Mouse (Mus musculus) testis, postnatal 10 days (tissue): ENCODE data around the gene Phf19.

Source experiments
- DNase-seq: peaks from one replicate; pipeline ENCODE4 v3.0.0; 2021; ENCODE audit warnings: low spot score

The Phf19 gene

DNA sequence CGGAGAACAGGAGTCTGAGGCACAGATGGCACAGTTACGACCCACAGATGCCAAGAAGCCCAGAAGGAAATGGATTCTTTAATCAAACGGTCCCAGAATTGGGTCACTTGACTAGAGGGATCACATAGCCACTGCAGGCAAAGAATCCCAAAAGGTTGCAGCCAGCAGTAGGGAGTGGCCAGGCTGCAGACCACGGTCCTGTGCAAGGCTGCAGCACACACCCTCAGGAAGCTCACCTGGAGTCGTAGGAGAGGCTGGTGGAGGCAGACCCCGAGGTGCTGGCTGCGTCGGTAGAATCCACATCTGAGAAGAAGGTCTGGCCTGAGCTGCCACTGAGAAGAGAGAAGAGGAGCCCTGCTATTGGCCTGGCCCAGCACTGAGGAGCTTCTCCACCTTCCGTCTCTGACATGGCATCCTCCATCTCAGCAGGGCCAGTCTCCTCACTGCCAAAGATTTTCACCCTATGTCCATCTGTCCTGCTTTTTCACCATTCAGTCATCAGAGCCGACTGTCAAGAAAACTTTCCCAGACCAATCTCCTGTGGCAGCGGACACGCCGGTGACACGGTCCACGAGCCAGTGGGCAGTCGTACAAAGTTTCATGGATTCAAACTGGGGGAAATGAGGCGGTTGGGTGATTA lies 16.9 kb downstream of the Phf19 start:
- DNase-seq: no peak

DNA sequence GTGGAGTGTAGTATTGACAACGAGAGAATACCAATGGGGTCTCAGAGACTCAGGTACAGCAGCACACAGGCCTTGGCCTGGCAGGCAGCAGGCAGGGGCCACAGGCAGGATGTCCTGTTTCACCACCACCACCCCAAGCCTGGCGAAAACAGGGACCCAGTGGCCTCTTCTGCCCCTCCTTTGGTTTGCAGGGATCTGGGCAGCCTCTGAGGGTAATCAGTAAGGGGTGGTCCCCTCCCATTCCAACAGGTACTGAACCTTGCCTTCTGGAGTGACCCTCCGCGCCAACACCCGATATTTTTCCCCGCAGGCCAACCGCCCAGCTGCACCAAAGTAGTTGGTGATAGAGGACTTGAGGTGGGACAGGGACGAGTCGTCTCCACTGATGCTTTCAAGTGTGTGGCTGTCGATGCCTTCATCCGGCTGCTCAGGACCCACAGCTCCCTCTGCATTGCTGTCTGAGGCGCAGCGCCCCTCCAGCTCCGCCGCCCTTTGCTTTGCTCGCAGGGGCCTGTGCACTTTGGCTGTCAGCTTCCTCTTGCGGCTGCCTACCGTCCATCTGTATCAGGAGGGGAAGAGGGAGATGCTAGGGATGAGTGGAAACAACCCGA lies 18.2 kb downstream of the Phf19 start:
- DNase-seq: no peak

DNA sequence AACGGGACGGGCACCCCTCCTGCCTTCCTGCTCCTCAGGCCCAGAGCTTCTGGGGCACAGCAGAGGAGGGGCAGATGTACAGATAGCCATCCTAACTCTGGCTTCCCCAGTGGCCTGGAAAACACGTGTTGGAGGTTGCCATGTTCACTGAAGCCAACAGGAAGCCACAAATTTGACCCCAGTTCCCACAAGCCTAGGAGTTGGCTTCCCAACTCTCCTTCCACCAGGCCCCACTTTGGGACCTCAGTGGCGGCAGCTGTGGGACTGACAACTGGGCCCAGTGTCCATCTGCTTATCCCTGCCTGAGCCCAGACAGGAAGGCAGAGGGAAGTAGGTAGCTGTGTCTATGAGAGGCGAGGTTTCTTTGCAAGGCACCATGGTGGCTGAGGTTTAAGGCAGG lies 19.9 kb downstream of the Phf19 start:
- DNase-seq: no peak

DNA sequence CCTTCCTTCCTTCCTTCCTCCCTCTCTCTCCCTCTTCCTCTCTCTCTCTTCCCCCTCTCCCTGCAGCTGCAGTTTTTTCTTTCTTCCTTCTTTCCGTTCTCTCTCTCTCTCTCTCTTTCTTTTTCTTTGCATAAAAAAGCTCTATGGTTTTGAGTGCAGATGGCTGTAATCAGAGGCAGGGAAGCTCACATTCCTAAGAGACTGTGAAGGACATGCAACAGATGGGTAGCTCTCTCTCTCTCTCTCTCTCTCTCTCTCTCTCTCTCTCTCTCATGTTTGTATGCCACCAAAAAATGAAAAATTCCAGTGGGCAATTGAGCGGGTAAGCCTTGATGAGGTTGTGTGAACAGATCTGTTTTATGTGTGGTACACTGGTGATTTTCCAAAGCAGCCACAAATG lies 29.6 kb downstream of the Phf19 start:
- DNase-seq: no peak

DNA sequence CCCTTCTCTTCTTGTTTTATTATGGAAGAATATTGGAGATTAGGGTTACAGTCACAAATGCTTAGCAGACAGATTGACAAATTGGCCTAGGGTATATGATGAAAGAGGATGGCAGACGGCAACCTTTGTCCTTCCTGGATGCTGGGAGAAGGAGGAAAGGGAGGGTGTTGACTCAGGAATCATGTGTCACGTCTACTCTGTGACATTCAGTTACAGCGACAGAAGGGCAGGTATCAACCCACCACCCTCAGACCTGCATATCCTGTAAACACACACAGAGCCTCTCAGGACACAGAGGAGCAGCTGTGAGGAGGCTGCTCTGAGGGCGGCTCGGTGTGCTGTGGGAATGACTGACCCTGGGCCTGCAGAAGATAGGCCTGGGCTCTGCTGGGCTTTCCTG lies 30.6 kb downstream of the Phf19 start:
- DNase-seq: no peak

DNA sequence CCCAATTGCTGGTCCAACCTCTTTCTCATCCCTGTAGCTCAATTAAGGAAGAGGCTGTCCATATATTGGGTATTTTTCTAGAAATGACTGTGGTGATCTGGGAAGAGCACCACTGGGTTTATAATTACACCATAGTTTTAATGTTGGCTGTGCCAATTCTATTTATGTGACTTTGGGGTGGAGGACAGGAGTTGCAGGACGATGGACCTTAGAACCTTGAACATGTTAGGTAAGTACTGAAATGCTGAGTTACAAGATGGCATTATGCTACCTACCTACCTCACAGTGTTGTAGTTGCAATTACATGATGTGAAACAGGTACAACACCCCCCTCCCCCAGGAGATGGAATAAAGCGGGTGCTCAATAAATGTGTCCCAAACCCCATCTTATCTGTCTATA lies 31.1 kb downstream of the Phf19 start:
- no peak for DNase-seq

DNA sequence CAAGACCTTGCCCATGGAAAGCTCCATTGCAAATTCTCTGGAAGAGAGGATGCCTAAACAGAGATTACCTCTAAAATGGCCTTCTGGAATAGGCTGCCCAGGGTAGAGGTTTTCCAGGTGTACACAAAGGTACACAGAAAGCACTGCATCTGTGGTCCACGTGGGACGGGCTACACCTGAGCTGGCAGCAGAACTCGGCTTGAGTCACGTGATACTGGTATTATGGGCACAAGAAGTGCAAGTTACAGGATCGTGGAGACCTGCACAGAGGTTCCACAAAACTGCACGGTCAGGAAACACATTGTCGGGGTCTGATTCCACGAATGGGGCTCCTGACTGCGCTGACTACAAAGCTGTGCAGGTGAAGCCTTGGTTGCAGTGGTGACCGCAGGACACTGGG lies 33.8 kb downstream of the Phf19 start:
- DNase-seq: no peak

DNA sequence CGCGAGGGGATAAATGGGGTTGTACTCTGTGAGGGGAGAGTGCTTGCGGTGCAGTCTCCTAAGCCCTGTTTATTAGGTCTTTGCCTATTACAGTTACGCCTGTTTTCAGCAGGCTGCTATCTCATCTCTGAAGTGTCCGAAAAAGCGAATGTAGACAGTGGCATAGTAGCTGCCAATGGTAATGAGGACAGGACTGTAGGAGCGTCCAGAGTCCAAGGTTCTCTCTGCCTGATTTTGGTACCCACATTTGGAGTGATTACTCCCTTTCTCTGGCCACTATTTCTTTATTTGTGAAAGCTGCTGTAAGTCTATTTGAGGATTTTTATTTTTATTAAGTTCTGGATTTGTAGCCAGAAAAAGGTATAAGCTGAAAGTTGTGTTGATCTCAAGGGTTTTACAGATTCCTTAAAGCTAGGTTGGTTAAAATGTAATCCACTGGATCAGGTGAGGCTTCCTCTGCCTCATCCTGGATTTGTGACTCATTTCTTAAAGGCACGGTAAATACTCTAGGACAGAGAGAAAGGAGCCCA lies 38.9 kb downstream of the Phf19 start, which contains the start of gene Psmd5:
TSS of gene Psmd5 (minus strand) at position 153 of the 530 bp plus-strand sequence.
- no peak for DNase-seq

DNA sequence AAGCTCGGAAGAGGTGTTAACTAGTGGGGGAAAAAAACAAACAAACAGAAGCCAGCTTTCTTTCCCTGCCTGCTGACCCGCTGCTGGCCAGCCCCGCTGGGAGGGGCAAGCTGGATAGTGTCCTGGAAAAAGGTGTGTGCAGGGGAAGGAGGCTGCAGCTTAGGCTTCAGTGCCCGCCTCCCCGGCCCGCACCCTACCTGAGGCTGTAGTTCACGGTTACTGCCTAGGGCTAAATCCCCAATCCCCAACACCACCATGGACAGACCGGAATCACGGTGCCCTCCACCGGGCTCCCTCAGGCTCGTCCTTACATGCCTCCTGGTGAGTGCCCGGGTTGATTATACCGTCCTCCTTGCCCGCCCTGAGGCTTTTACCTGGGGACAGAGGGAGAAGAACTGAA lies 39.6 kb downstream of the Phf19 start, which contains the start of gene Cutal:
TSS of gene Cutal (plus strand) at position 126 of the 400 bp plus-strand sequence.
- no peak for DNase-seq

DNA sequence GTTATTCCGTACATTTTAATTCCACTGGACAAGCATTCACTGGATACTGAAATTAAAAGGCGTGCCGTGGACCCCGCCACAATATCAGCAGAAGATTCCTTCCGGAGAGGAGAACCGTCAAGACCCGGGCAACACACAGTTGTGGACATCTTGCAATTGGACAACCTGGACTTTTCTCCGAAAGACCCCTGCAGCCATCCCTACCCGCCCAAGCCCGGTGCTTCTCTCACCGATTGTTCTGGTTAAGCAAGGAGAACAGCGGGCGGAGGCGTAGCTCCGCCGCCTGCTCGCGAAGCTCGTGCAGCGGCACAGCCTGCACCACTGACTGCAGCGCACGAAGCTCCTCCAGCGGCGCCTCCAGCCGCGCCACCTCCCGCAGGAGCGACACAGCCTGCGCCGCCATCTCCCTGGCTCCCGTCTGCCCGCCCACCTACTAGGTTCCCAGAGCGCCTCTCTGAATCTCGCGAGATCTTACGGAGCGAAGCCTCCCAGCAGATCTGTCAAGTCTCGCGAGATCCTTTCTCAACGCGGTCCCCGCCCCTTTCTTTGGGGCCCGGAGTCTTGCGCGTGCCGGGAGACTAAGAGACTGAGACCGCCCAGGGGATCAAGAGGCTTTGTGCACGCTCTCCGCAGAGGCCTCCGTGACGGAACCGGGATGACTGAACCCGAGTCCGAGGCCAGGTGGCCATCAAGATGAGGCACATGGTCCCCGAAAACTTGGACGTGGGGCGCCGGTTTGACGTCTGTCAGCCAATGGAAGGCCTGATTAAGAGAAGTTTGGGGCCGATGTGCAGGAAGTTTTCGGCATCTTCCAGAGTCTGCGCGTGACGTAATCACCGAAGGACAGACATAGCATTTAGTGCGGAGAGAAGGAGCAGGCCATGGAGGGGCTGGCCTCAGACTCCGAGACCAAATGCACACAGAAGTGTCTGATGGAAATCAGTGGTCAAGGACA lies 43.0 kb downstream of the Phf19 start:
- peak; percentile 92 for DNase-seq

DNA sequence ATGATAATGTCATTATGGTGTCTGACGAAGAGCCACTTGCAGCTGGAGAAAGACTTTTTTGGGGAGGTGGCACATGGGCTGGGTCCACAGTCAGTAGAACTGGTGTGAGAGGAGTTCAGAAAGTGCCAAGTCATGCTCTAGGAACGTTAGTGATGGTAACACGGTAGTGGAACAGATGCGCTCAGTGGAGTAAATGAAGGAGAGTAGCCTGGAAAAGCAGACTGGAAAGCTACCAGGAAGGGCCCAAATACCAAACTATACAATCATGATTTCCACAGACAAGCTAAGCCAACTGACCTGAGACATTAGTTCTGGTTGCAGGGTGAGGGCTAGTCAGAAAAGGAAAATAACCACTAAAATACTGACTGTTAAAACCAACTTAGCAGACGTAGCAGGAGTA lies 44.1 kb downstream of the Phf19 start:
- no peak for DNase-seq

DNA sequence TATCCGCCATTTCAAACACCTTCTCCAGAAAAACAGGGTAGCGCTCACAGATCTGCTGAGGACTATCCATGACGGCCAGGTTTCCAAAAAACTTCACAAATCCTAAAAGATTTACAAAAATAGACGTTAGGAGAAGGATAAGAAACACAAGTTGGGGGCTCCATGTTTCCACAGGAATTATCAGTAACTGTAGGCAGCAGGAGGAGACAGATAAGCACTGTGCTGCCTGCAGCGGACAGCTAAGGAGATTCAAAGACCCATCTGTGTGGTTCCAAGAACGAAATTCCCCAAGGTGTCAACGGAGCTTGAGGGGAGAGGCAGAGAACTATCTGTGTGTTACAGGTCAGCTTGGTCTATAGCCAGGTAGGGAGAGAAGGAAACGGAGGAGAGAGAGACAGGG lies 56.1 kb downstream of the Phf19 start:
- no peak for DNase-seq

DNA sequence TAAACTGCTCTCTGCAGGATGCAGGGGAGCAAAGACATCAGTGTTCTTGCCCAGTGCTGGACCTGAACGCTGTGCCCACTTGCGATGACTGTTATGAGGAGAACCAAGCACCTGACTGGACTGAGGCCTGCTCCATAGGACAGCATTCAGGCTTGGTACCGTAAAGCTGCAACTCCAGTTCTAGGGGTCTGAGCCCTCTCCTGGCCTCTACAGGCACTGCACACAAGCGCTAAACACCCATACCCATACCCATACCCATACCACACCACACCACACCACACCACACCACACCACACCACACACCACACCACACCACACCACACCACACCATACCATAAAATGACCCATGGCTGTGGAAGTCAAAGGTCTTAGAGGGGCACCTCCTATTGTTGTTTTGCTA lies 58.6 kb downstream of the Phf19 start:
- no peak for DNase-seq

DNA sequence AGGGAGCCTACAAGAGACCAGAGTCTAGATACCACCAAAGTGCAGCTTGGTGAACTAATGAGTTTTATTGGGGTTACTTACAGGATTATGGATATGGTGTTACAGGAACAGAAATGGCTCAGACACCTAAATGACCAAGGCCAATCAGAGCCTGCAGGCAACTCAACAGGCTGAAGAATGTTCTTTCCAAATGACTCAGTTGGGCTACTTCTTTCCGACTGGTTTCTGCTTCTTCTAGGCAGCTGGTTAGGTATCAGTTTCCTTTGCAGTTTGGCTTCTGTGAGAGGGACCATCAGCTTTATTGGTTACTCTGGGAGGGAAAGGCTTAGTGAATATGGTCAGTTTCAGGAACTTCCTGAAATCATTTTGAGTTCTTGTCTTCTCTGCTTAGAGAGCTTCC lies 66.1 kb downstream of the Phf19 start:
- DNase-seq: no peak
